Mouse (Mus musculus) intestine, embryonic 14.5 days (tissue): ENCODE data around the gene Gm14296. TPM values are rescaled to one million over a fixed set of nuclear protein-coding genes. Genes with fewer than 3 reads are reported as not detected.
"Not testable (repeated sequence)": the region's sequence is repeated elsewhere in the genome, so short reads cannot be mapped to it uniquely, and the experiment has no call there.

Experiments used
- ATAC-seq: fragments of 200-750 bp; cut with Nextera tagmentation; replicated peaks from 2 replicates; pipeline ENCODE4 v1.8.0; 2017; ENCODE audit warnings: low read depth, moderate number of reproducible peaks, moderate TSS enrichment, moderate library complexity; ENCODE audit not compliant: low FRiP score, low TSS enrichment
- DNase-seq: peaks from one replicate; pipeline ENCODE4 v3.0.0-alpha.2; 2018; ENCODE audit warnings: low spot score
- H3K27ac ChIP-seq: fragments of 300-500 bp; sonication (generic); 2 replicates; pipeline ENCODE4 v1.5.1; 2014; ENCODE audit warnings: low read depth, mild to moderate bottlenecking, control low read depth
- H3K27me3 ChIP-seq: fragments of 300-500 bp; sonication (generic); replicated peaks from 2 replicates; pipeline ENCODE4 v1.6.1; 2014; ENCODE audit warnings: low read length, control low read depth; ENCODE audit not compliant: control insufficient read depth, insufficient read depth
- H3K36me3 ChIP-seq: fragments of 300-500 bp; sonication (generic); 2 replicates; pipeline ENCODE4 v1.6.1; 2014; ENCODE audit warnings: low read length, control low read depth; ENCODE audit not compliant: control insufficient read depth, insufficient read depth
- H3K4me1 ChIP-seq: fragments of 300-500 bp; sonication (generic); replicated peaks from 2 replicates; pipeline ENCODE4 v1.6.1; 2014; ENCODE audit warnings: low read length, control low read depth, mixed read lengths; ENCODE audit not compliant: control insufficient read depth, insufficient read depth
- H3K4me2 ChIP-seq: fragments of 300-500 bp; sonication (generic); 2 replicates; pipeline ENCODE4 v1.6.1; 2014; ENCODE audit warnings: low read length
- H3K4me3 ChIP-seq: fragments of 300-500 bp; sonication (generic); 2 replicates; pipeline ENCODE4 v1.5.1; 2014; ENCODE audit warnings: low read depth, low read length, control low read depth, mixed read lengths
- H3K9ac ChIP-seq: fragments of 300-500 bp; sonication (generic); 2 replicates; pipeline ENCODE4 v1.6.1; 2014; ENCODE audit warnings: mild to moderate bottlenecking, low read length
- H3K9me3 ChIP-seq: fragments of 300-500 bp; sonication (generic); 2 replicates; pipeline ENCODE4 v1.6.1; 2016; ENCODE audit warnings: low read length, control low read depth; ENCODE audit not compliant: control insufficient read depth
- WGBS: fragments of 180-500 bp; shearing (Covaris S2); extraction: QIAGEN DNeasy Blood & Tissue Kit; methylation state at CpG from one replicate; pipeline ENCODE4 v1.1.7; 2014; 5-methylcytosine and 5-hydroxymethylcytosine counted together
- polyA plus RNA-seq: library from polyadenylated mRNA; unstranded; fragments of >200 nt; fragmentation: Nextera tagmentation; extraction: Ambion mirVana; gene quantifications from 2 replicates; pipeline ENCODE4 v1.2.1, GENCODE M21; 2014

Gm14296 gene
- 12.3 and 12.7 TPM in 2 replicates for polyA plus RNA-seq

- H3K27ac ChIP-seq, H3K4me3 ChIP-seq, H3K36me3 ChIP-seq, H3K4me1 ChIP-seq, ATAC-seq, H3K9ac ChIP-seq, H3K9me3 ChIP-seq, H3K4me2 ChIP-seq, H3K27me3 ChIP-seq, DNase-seq: not testable (repeated sequence)
- no CpG with 5 or more reads among the region's 2 CpGs for WGBS
Observed at GRCm38 (mm10) chr2:176927709-176928108, at the start of gene Gm14296. Gene Gm14296 (minus strand): TSS chr2:176927809.

- not testable (repeated sequence) for H3K27ac ChIP-seq, H3K4me3 ChIP-seq, H3K9ac ChIP-seq, ATAC-seq, H3K4me1 ChIP-seq, DNase-seq, H3K9me3 ChIP-seq, H3K27me3 ChIP-seq, H3K36me3 ChIP-seq, H3K4me2 ChIP-seq
- no CpG with 5 or more reads among the region's 1 CpGs for WGBS
Observed at GRCm38 (mm10) chr2:176905464-176905863, 22.1 kb downstream of the Gm14296 start.

Other genes with a start within 250 kb of the Gm14296 start
- 29.9 and 32.6 TPM in 2 replicates for gene Gm14305, start 219.5 kb downstream of the Gm14296 start, polyA plus RNA-seq
- 15.3 and 16.9 TPM in 2 replicates for gene Gm14295, start 129.2 kb downstream of the Gm14296 start, polyA plus RNA-seq
- not detected in 2 replicates for gene Gm14408, start 96.7 kb downstream of the Gm14296 start, polyA plus RNA-seq
- 11.4 and 12.0 TPM in 2 replicates for gene Gm14419, start 73.1 kb upstream of the Gm14296 start, polyA plus RNA-seq
- 0.43 TPM in 1 of 2 replicates, not detected in the other for gene Gm14401, start 146.5 kb upstream of the Gm14296 start, polyA plus RNA-seq